Mouse (Mus musculus) midbrain, embryonic 14.5 days (tissue): ENCODE measurements at regions not wholly inside any gene's neighbourhood (a gene's known extent, or its start where the extent isn't known, plus 50 kb on each side); places are given as distances from the start of the nearest gene placed in this dataset. TPM values are rescaled to one million over a fixed set of nuclear protein-coding genes. Genes with fewer than 3 reads are reported as not detected.

Experiments used
- ATAC-seq: fragments of 200-750 bp; cut with Nextera tagmentation; 2 replicates; pipeline ENCODE4 v1.8.0; 2017; ENCODE audit warnings: moderate number of reproducible peaks, moderate library complexity; ENCODE audit not compliant: low FRiP score, low TSS enrichment
- DNase-seq: peaks from one replicate; pipeline ENCODE4 v3.0.0-alpha.2; 2015
- H3K27ac ChIP-seq: fragments of 300-500 bp; sonication (generic); replicated peaks from 2 replicates; pipeline ENCODE4 v1.5.1; 2014; ENCODE audit warnings: mild to moderate bottlenecking, low read depth, low read length, moderate library complexity
- H3K27me3 ChIP-seq: fragments of 300-500 bp; sonication (generic); 2 replicates; pipeline ENCODE4 v1.6.1; 2014; ENCODE audit warnings: low read length, control low read depth, mixed read lengths; ENCODE audit not compliant: control insufficient read depth, insufficient read depth
- H3K36me3 ChIP-seq: fragments of 300-500 bp; sonication (generic); 2 replicates; pipeline ENCODE4 v1.6.1; 2014; ENCODE audit warnings: low read length, control low read depth; ENCODE audit not compliant: control insufficient read depth, insufficient read depth
- H3K4me1 ChIP-seq: fragments of 300-500 bp; sonication (generic); 2 replicates; pipeline ENCODE4 v1.6.1; 2014; ENCODE audit warnings: mild to moderate bottlenecking, antibody characterized with exemption, low read length, control low read depth; ENCODE audit not compliant: control insufficient read depth, insufficient read depth
- H3K4me2 ChIP-seq: fragments of 300-500 bp; sonication (generic); 2 replicates; pipeline ENCODE4 v1.6.1; 2014; ENCODE audit warnings: mild to moderate bottlenecking, low read length, moderate library complexity
- H3K4me3 ChIP-seq: fragments of 300-500 bp; sonication (generic); replicated peaks from 2 replicates; pipeline ENCODE4 v1.5.1; 2014; ENCODE audit warnings: low read depth, low read length
- H3K9ac ChIP-seq: fragments of 300-500 bp; sonication (generic); replicated peaks from 2 replicates; pipeline ENCODE4 v1.6.1; 2014; ENCODE audit warnings: mild to moderate bottlenecking, low read length, moderate library complexity
- H3K9me3 ChIP-seq: fragments of 300-500 bp; sonication (generic); 2 replicates; pipeline ENCODE4 v1.6.1; 2016; ENCODE audit warnings: low read length, control low read depth, mixed read lengths; ENCODE audit not compliant: control insufficient read depth
- WGBS: fragments of 180-500 bp; shearing (Covaris S2); extraction: QIAGEN DNeasy Blood & Tissue Kit; methylation state at CpG from one replicate; pipeline ENCODE4 v1.1.7; 2014; 5-methylcytosine and 5-hydroxymethylcytosine counted together
- microRNA-seq: library from miRNA; unstranded; fragments of <30 nt; microRNA quantifications from one replicate; pipeline ENCODE4, GENCODE M21; 2016

DNA sequence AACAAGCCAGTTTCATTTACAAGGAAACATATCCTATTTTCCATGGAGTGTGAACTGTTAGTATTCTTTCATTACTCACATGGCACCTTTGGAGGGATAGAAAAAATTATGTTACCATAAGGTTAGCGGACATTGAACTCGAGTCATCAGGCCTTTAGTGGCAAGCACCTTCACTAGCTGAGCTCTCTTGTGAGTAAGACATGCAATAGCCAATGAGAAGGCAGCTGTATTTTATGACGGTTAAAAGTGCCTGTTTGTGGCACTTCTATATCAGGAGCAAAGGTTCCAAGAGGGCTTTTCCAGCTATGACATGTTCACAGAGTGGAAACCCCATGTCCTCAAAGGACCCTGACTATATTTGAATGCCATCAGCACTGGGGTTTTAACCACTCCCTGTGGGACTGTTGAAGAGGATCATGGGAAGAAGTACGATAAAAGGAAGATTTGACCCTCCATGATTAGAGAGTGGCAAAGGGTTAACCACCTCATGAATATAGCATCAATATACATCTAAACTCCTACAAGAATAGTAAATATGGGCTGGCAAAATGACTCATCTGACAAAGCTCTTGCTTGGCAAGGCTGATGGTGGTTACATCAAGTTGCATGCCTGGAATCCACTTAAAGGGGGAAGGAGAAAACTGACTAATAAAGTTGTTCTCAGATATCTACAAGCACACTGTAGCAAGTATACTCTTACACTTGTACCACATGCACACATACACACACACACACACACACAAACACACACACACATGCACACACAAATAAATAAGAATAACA is 60.3 kb upstream of the Ankrd50 start:
- no peak overlapping the region for H3K4me3 ChIP-seq
- no peak overlapping the region for H3K4me2 ChIP-seq
- 92% methylated on average over 4 of the region's 4 CpGs for WGBS
- no peaks in the 10 kb centered on the region for H3K4me1 ChIP-seq
- H3K27me3 ChIP-seq, result no peaks in the 10 kb centered on the region
- H3K9ac ChIP-seq, result no peak overlapping the region
- ATAC-seq, result no peak
- H3K36me3 ChIP-seq, result no peaks in the 10 kb centered on the region
- DNase-seq, result no peak
- no peak overlapping the region for H3K27ac ChIP-seq
- no peaks in the 10 kb centered on the region for H3K9me3 ChIP-seq

- WGBS, result 94% methylated on average over 3 of the region's 3 CpGs
- no peak for ATAC-seq
Measured at GRCm38 (mm10) chr3:38543816-38544215, 59.2 kb upstream of the Ankrd50 start.

GRCm38 (mm10) chr3:38541296-38541695 is 56.7 kb upstream of the Ankrd50 start:
- no peak overlapping the region for H3K27ac ChIP-seq
- H3K27me3 ChIP-seq, result no peaks in the 10 kb centered on the region
- ATAC-seq (no peak), DNase-seq (no peak)
- no peak overlapping the region for H3K4me2 ChIP-seq
- no peak overlapping the region for H3K4me3 ChIP-seq
- no peaks in the 10 kb centered on the region for H3K4me1 ChIP-seq
- H3K36me3 ChIP-seq, result no peaks in the 10 kb centered on the region
- H3K9me3 ChIP-seq, result no peaks in the 10 kb centered on the region
- 80% methylated on average over 3 of the region's 3 CpGs for whole genome bisulfite sequencing
- no peak overlapping the region for H3K9ac ChIP-seq

More at GRCm38 (mm10) chr3:38543816-38544215, 59.2 kb upstream of the Ankrd50 start:
- Histone ChIP-seq H3K36me3 (no peaks in the 10 kb centered on the region), H3K27ac (no peak overlapping the region), H3K9me3 (no peaks in the 10 kb centered on the region), H3K4me2 (no peak overlapping the region), H3K9ac (no peak overlapping the region), H3K4me3 (no peak overlapping the region), H3K4me1 (no peaks in the 10 kb centered on the region), H3K27me3 (no peaks in the 10 kb centered on the region)
- DNase-seq, result no peak

- no peaks in the 10 kb centered on the region for H3K4me1 ChIP-seq
- no peak overlapping the region for H3K4me3 ChIP-seq
- no peak for ATAC-seq
- 90% methylated on average over 2 of the region's 2 CpGs for WGBS
- DNase-seq, result no peak
- H3K9me3 ChIP-seq, result no peaks in the 10 kb centered on the region
- H3K36me3 ChIP-seq, result no peaks in the 10 kb centered on the region
- no peaks in the 10 kb centered on the region for H3K27me3 ChIP-seq
- no peak overlapping the region for H3K9ac ChIP-seq
- no peak overlapping the region for H3K4me2 ChIP-seq
- no peak overlapping the region for H3K27ac ChIP-seq
Measured at GRCm38 (mm10) chr3:38538309-38538708, 53.7 kb upstream of the Ankrd50 start.

DNA sequence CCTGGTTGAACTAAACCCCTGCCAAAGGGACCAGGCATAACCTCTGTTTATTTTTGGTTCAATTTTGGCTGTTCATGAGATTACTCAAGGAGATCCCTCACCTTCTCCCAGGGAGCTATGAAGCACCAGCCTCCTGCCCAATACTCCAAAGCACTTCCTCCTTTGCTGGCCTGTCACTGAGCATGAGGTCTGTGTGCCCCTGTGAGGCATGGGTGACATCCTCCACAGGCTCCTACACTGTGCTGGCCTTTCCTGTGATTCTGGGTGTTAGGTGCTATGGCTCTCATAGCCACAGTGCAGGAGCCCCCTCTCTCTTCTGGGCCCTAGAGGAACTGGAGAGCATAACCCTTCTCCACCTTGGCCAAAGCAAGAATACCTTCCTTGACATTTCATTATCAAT is 53.1 kb upstream of the Ankrd50 start:
- H3K27me3 ChIP-seq, result no peaks in the 10 kb centered on the region
- ATAC-seq (no peak), DNase-seq (no peak)
- H3K4me3 ChIP-seq, result no peak overlapping the region
- H3K9me3 ChIP-seq, result no peaks in the 10 kb centered on the region
- H3K9ac ChIP-seq, result no peak overlapping the region
- no peak overlapping the region for H3K27ac ChIP-seq
- no peak overlapping the region for H3K4me2 ChIP-seq
- H3K36me3 ChIP-seq, result no peaks in the 10 kb centered on the region
- no peaks in the 10 kb centered on the region for H3K4me1 ChIP-seq

Small RNAs in the stretch of these regions (microRNA-seq; reads per million reads assigned to microRNA genes)
- not detected for gene Gm24462
